Mouse (Mus musculus) cerebellum, adult 8-10 months (tissue): Measurements from ENCODE around the gene Mrpl50.
A peak's percentile ranks its signal among the peaks of the same experiment; 100 is the strongest.
"Not testable (repeated sequence)": the region's sequence is repeated elsewhere in the genome, so short reads cannot be mapped to it uniquely, and the experiment has no call there.

ENCODE experiments used
- DNase-seq: peaks from one replicate; pipeline ENCODE4 v3.0.0; 2022

Gene Mrpl50

DNA sequence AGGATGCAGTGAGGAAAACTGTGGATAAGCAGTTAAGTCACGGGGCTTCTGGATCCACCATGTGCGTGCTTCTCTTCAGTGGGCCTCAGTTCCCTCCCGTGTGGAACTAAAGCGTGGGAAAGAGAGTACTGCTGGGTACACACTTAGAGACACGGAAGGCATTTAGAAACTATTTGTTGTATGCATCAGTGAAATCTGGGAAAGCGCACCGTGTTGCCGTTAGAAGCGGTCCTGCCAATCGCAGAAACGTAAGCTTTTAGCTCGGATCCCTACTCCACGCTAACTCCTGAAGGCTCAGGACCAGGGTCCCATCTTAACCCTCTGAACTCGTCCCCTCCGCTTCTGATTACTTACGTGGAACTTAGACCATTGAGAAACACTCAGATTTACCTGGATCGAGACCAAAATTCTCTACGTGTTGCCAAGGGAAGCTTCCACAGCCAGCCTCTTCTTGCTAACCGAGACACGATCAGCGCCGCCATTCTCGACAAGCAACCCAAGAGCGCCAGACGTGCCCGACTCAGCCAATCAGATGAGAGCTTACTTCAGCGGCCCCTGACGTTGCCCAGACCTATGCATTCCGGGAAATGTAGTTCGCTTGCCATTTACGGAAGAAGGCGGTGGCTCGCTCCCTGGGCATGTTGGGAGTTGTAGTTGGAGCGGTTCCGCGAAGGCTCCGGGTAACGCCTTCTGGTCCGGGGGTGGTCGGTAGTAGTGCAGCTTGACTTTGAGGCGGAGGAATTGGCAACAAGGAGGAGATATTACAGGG, at the start of gene Mrpl50, which contains the start of gene Zfp189:
TSS of gene Mrpl50 (minus strand) at position 522 of the 769 bp plus-strand sequence.
TSS of gene Zfp189 (plus strand) at position 605 of the 769 bp plus-strand sequence.
- DNase-seq, result peak; percentile 90

DNA sequence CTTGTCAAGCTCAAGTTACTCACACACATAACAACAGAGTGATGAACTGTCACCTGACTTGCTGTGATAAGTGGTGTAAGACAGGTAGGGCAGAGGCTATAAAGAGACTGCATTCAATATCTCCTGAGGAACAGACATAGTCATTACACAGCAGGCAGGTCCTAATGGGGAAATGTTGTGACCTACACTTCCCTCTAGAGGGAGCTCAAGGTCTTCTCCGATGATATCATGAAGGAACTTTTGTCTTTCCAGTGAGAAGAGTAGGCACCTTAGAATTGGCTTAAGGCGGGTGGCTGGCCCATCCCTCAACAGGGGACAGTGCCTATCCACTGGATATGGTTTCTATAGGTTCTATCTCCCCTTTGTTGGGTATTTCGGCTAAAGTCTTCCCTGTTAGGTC, 46.7 kb upstream of the Mrpl50 start:
- DNase-seq, result peak; percentile 66

DNA sequence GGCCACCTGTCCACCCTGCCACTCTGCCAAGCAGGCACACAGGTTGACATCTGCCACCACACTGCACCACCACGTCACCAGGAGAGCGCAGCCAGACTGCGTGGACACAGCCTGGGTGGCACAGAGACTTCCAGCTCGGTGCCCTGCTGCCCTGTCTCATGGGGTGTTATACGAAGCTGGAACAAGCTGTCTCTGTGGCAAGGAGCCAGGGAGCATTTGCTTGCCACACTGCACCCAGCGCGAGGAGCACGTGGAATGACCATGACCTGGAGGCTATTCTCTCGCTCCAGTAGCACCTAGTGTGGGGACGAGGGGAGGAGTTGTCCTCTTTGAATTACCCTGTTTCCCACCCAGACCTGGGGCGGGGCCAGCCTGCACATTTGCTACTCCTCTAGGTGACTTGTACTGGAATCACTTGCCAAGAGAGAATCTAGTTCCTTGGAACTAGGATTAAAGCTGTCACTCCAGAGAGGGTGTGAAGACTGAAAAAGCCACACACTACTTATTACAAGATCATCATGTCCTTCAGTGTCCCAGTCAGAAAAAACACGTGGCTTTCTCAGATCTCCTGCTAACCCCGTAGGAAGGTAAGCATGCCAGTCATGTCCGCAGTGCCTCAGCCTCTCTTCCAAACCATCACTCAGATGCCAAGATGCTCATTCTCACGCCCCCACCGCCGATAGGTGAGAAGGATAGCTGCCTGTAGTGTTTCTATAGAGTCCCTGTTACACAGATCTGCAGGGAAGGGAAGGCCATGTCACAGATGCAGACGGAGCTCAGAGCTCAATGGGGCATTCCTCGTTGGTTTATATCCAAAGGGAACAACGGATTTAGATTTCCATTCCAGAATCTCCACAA, 39.3 kb upstream of the Mrpl50 start:
- DNase-seq, result peak; percentile 82

DNA sequence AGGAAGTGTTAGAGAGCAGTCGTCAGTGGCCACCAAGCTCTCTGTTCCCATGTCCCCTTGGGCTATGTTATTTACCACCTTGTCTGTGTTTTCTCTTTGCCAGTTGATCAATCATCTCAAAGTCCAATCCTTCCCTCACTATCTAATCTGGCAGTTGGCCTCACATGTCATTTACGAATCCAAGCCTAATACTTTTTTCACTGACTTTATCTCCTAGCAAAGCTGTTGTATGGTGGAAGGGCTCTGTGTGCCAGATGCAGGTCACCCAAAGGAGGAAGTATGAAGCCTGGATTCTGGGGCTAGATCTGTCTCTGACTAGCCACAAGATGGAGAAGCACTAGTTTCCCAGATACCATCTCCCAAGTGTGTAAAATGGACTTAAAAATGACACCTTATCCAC, 37.3 kb upstream of the Mrpl50 start:
- no peak for DNase-seq

DNA sequence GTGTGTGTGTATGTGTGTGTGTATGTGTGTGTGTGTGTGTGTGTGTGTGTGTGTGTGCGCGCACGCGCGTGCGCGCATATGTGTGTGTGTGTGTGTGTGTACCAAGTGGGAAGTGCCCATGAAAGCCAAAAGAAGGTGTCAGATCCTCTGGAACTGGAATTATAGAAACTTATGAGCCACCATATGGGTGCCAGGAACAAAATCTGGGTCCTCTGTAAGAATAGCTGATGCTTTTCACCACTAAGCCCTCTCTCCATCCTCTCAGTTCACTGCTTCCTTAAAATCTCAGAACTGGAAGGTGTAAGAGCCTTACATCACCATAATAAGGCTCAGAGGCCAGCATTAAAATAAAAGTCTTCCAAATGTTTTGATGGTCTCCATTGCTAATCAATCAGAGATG, 36.5 kb upstream of the Mrpl50 start:
- DNase-seq, result no peak

DNA sequence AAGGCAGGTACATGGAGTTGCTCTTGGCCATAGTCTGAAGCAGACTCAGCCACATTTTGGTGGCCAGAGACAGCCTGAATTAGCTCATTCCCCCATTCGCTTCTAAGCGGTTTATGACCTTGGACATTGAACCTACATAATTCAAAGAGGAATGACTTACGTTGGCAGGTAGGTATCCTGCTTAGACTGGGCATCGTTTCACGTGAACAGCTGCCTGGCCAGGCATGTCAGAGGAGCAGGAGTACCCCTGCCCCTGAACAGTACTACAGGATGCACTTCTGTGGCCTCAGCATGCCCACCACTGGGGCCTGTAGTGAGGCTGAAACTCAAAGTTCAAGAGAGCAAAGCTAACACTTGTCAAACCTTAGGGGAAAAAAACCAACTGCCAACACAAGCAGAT, 32.5 kb upstream of the Mrpl50 start:
- DNase-seq, result no peak

DNA sequence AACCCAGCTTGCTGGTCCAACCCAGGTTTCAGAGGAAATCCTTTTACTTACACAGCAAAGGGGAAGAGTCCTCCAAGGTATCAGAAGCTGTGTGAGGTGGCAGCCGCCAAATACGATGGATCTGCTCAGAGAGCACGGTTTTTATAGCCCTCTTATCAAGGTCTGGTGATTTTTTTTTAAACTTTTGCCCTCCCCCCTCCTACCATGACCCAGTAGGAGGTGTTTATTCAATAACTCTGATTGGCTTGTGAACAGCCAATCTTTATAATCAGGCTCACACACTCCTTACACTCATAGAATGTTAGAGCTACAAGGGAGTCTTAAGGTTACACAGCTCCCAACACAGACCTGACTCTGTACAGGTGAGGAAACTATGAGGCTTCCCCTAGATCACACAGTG, 28.5 kb upstream of the Mrpl50 start, which contains the start of gene Aldob:
TSS of gene Aldob (minus strand) at position 164 of the 400 bp plus-strand sequence.
- no peak for DNase-seq

DNA sequence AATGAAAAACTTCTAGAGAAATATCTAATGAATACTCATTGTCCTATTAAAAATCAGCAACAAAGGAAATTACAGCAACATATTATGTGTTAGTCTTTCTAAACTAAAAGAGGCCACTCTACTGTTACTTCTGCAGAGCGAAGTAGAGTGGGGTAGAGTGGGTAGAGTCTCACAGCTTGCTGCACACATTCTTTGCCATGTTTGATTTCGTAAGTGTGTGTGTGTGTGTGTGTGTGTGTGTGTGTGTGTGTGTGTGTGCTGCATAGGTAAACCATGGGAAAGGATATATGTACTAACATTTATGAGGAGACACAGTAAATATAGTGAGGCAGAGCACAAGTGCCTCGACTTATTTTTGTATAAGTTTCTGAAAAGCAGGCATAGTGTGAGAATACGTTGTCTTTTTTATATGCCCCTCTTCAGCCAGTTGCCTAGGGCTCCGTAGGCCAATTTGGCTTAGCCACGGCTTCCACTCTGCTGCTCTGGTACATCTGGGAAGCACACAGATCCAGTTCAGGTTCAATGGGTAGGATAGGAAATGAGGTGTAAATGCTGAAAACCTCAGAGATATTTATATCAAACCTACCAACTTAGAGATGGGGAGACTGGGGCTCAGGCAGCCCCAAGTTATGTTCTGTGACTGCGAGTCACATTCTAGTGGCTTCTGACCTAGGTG, 26.8 kb upstream of the Mrpl50 start:
- DNase-seq, result no peak

DNA sequence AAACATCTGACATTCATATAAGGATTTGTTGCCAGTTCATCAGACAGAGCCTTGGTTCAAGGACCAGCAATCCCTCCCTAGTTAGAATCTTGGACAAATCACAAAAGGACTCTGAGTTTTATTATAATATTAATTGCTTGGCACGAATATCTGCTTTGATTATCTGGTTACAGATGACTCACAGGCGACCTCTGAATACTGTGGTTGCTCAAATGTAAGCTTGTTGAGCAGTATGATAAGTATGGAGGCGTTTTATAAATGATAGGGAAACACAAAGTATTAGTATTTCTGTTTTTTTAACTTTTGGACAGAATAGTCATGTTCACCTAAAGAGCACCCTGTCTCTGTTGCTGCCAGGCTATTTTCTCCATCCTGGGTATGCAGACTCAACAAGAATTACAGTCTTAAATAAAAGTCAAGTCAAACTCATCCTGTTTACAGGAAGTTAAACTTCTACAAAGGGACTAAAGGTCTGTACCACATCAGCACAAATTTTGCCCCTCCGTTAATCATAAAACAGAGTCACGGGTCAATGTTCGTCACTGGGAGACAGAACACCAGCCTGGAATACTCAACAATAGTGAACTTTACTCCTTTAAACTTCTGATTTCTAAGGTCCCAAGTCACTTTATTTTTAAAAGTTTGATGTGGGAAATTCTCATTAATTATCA, 26.1 kb upstream of the Mrpl50 start:
- no peak for DNase-seq

DNA sequence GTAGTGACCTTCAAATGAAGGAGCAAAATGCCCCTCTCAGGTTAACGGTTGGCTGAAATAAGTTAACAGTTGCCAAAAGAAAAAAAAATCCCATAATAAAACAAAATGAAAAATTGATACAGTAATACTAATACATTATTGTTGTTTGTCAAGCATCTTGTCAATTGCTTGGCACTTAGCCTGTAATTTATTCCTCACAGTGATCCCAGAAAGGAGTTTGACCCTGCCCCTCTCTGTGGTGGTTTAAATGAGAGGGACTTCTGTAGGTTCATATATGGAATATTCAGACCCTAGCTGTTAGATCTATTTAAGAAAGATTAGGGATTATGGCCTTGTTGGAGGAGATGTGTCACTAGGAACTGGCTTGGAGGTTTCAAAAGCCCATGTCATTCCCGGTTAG, 25.1 kb upstream of the Mrpl50 start:
- no peak for DNase-seq

DNA sequence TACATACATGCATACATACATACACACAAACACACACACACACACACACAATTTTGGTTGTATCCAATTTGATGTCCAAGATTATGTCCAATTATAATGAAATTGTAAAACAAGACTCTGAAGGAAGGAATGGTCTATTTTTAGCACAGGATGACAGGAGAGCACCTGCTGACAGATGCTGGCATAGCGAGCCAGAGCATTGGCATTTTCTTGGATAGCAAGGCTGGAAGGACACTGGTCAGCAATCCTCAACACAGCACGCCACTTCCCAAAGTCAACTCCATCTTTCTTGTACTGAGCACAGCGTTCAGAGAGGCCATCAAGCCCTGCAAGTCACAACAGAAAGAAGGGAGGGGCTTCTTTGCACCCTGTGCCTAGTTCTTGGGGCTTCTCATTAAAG, 20.1 kb upstream of the Mrpl50 start:
- no peak for DNase-seq

DNA sequence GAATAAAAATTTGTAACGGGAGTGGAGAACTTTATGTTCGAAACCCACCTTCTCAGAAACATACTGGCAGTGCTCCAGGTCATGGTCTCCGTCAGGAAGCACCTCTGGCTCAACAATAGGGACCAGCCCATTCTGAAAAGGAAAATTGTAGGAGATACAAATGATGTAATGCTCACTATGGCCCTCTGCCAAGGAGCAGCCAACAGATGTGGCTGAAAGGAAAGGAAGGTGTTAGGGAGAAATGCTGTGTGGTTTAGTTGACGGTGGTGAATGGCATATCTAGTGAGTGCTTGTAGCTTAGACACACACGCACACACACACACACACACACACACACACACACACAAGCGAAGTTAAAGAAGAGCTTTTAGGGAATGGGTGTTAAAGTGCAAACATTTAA, 18.8 kb upstream of the Mrpl50 start:
- DNase-seq, result no peak

DNA sequence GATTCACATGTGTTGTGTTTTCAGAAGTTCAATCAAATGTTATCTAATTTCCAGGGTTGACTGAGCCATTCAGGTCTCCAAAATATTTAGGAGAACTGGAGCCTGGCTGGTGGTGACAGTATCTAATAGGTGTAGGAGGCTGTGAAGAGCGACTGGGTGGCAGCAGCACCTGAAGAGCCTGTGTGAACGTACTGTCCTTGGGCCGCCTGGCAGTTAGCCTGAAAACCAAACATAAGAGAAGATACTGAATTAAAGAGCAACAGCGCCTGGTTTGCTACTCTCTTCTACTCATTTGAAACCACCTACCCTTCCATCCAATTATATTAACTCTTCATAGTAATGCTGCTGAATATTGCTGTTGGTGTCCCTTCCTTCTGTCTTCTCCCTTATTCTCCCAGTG, 15.8 kb upstream of the Mrpl50 start:
- no peak for DNase-seq

DNA sequence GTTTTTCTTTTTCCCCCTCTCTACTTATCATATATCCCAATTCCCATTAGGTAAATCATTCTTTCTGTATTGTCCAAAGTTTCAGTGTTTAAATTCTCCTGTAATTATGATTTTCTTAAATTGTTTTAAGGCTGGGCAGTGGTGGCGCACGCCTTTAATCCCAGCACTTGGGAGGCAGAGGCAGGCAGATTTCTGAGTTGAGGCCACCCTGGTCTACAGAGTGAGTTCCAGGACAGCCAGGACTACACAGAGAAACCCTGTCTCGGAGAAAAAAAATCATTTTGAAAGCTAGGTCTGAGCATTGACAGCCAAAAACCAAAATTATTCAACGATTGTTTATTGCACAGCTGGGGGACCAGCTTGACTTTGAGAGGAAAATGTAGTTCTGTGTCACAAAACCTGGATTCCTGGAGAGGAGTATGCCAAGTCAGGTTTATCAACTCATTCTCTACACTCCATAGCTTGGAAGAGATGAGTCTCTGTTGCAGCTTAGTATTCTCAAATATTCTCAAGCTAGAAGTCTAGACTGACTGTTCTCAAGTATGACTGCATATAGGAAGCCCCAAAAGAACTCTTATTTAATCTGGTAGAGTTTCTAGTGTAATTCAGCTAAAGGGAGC, 14.9 kb upstream of the Mrpl50 start:
- no peak for DNase-seq

DNA sequence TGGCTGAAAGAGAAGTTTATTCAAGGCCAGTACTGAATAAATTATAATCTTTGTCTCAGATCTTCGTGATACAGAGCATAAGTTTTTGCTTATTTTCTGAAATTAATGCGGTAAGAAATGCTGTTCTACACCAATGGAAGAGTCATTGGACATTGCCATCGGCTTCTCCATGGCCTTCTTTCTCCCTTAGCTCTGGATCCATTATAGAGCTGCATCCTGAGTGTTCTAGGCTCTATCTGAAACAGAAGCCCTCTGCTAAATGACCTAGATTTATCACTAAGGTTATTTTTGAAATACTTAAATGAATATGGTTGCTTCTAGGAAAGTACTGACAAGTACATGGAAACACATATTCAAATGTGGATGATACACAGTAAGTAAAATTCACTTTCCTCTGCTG, 14.1 kb upstream of the Mrpl50 start:
- DNase-seq, result no peak

DNA sequence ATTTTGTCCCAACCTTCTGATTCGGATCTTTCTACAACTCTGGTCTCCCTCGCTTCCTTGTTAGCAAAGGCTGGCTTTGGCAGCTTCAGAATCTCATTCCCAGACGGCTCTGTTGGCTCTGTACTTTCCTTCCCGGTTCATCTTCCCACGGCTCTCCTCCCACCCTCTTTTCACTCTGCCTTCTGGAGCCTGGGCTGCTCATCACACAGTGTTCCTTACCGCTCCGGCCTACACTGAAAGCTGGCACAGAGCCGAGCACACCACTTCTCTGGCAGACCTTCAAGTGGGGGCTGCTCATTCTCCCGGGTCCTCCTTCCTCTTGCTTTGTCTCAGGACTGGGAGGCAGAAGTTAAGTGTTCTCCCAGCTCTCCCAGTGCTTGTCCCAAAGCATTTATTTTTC, 1.7 kb upstream of the Mrpl50 start:
- peak; percentile 19 for DNase-seq

DNA sequence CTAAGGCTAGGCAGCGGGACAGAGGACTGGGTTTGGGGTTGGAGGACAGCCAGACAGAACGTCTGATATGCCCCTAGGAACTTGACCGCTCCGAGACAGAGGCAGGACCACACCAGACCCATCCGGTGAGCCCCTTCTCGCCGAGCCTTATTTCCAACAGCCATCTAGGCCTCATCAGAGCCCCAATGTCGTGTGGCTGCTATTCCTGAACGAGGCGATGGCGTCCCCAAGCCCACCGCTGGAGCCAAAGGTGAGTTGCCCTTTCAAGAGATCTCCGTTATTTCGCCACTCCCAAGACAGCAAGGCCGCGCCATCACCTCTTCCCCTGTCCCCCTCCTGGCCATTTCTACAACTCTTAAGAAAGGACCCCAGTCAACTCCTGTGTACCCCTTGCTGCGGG, 453 bp upstream of the Mrpl50 start:
- no peak for DNase-seq

DNA sequence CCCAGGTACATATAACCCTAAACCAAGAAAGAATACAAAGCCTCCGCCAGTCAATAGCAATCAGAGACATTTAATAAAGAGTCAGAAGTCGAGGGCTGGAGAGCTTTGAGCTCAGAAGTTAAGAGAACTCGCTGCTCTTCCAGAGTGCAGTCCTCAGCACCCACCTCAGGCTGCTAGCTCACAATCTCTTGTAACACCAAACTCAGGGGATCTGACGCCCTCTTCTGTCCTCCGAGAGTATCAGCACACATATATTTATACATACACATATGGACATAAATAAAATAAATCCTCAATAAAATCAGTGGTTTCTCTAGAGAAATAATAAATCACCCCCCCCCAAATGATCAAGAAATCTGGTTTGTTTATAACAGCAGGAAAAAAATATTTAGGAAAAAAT, 1.4 kb downstream of the Mrpl50 start:
- no peak for DNase-seq

DNA sequence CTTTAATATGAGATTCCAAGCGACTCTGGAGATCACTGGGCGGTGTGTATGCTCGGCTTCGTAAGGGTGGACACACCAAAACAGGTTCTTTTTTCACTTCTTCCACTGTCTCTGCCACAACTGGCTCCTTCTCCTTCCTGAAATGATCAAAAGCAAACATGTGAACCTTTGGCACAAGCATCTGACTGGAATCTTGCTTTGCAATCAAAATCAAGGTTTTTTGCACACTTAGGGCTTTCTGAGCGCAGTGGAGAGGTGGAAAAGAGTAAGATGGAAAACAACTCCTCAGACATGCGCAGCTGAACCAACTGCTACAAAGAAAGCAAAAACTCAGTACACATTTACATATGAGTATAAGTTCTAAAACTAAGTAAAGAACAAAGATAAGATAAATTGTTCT, 6.5 kb downstream of the Mrpl50 start:
- no peak for DNase-seq

DNA sequence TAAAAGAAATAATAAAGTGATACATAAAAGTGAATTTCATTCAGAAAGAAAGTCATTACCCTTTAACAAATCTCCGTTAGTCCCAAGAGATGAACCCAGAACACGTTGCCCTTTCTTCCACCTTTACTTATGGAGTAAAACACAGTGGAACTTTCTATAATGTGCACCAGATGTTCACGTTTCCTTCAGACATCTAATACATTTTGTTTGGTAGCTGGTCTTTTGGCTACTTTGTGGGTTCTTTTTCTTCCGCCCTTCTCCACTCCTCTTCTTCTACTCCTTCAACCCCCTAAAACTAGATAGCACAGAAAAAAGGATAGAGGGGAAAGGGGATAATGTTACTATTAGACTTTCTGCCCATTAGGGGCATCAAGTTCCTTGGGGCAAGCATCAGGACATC, 8.3 kb downstream of the Mrpl50 start:
- DNase-seq, result no peak

DNA sequence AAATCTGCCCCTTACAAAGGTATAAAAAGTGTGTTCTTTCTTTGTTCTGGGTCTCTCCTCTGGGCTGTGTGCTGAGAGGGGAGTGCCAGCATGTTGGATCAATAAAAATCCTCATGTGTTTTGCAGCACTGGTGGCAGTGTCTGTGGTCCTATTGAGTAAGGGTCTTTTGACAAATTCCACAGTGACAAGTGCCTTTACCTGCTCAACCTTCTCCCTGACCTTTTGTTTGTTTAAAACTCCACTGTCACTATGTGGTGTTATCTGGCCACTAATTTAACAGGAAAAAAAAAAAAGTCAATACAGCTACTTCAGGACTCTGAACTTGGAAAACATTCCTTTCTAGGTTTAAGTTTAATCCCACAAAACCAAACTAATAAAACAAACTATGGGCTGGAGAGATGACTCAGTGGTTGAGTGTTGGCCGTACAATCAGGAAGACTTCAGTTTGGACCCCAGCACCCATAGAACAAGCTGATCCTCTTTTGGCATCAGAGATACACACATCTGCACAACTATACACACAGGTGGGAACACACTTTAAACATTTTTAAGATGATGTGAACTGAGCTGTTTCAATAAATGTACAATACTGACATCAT, 10.6 kb downstream of the Mrpl50 start:
- DNase-seq, result not testable (repeated sequence)

DNA sequence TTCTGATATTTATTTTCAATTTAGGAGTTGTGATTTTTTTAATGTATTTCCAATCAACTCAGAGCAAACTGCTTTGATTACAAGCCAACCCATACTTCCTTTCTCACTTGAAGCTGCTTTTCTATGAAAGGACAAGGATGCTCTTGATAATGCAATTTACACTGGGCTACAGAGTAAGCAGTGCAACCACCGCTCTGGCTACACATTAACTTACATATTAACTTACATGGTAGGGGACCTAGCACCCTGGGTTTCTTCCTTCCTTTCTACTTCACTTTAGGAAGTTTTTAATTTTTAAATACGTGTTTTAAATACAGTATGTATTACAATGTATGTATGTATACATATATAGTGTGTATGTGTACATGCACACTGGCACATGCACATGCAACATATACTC, 11.7 kb downstream of the Mrpl50 start:
- no peak for DNase-seq
